8 mouse cellular contexts compared by ENCODE assay signal in the genomic region with DNA sequence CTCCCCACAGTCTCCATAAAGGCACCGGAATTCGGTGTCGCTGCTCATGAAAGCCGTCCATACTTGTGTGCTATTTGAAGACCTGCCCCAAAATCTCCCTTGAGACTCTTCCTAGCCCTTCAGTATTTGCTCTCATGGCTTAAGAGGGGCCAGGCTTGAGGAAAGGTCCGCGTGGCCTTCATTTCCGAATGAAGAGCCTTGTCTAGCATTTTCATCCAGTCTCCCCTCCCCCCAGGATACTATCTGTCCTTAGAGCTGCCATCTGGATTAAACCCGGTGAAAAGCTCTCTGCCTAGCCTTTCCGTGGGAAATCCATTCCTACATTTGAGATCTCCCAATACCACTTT. TPM values are rescaled to one million over a fixed set of nuclear protein-coding genes. Genes with fewer than 3 reads are reported as not detected.
DNase-seq lines count a peak whose midpoint lies in the region; ATAC-seq and TF ChIP-seq lines count a peak whose summit lies in the region.

No protein-coding gene starts in this region.

- no peak for TF ChIP-seq CTCF in kidney, adult 2 months (conservative IDR thresholded peaks at IDR 0.05; ENCODE audit: insufficient read depth, insufficient read length, low read depth, low read length)

- peaks cover 42% of the 10 kb centered on the region for H3K79me2 ChIP-seq in myocyte (ENCODE audit: control insufficient read depth, insufficient read depth)

- peak overlapping the region; percentile 96 for H3K4me3 ChIP-seq in kidney, adult 2 months (ENCODE audit: insufficient read depth, low read depth, low read length)
- peak overlapping the region; percentile 62 for H3K4me3 ChIP-seq in forebrain, embryonic 12.5 days (replicated peaks)
- H3K4me3 ChIP-seq in myocyte = peak overlapping the region; percentile 95

- no peak for TF ChIP-seq POLR2A in kidney, adult 2 months (IDR thresholded peaks at IDR 0.05; ENCODE audit: low read depth, low read length)
- TF ChIP-seq POLR2A in myocyte (IDR thresholded peaks at IDR 0.05; ENCODE audit: insufficient read length, low read depth) = no peak

- H3K4me2 ChIP-seq in forebrain, embryonic 12.5 days = peak overlapping the region; percentile 56
- H3K4me2 ChIP-seq in myocyte (ENCODE audit: low read depth) = peak overlapping the region; percentile 69

- H3K9ac ChIP-seq in forebrain, embryonic 12.5 days = peak overlapping the region; percentile 82

- peak overlapping the region; percentile 65 for H3ac ChIP-seq in myocyte (ENCODE audit: control insufficient read depth, insufficient read length)

- H3K9me3 ChIP-seq in forebrain, embryonic 12.5 days = no peaks in the 10 kb centered on the region

- peak; percentile 19 for DNase-seq in kidney, adult 2 months
- no peak for DNase-seq in kidney, adult 11 months
- peak; percentile 13 for DNase-seq in NIH3T3 (ENCODE audit: low read depth)
- DNase-seq in kidney, postnatal 36 days = peak; percentile 18 to 24
- DNase-seq in adrenal gland, adult 18-20 months (ENCODE audit: low spot score in 2 of 2) = no peak
- DNase-seq in gastrocnemius, adult 8-10 months (ENCODE audit: low spot score in 2 of 2) = no peak

- H3K36me3 ChIP-seq in kidney, adult 2 months (ENCODE audit: control insufficient read depth, insufficient read depth, low read length) = no peaks in the 10 kb centered on the region
- H3K36me3 ChIP-seq in forebrain, embryonic 12.5 days (replicated peaks) = peaks cover 7% of the 10 kb centered on the region
- no peaks in the 10 kb centered on the region for H3K36me3 ChIP-seq in myocyte (ENCODE audit: control insufficient read depth, insufficient read depth)

- no peak for ATAC-seq in forebrain, embryonic 12.5 days (ENCODE audit: low FRiP score)

- H3K27me3 ChIP-seq in kidney, adult 2 months (replicated peaks; ENCODE audit: control insufficient read depth, insufficient read depth, low read length) = no peaks in the 10 kb centered on the region
- H3K27me3 ChIP-seq in forebrain, embryonic 12.5 days = no peaks in the 10 kb centered on the region
- no peaks in the 10 kb centered on the region for H3K27me3 ChIP-seq in myocyte (ENCODE audit: control insufficient read depth, insufficient read depth, insufficient read length)

- peaks cover 3% of the 10 kb centered on the region; the same call in 1 of the 2 replicates for H3K4me1 ChIP-seq in kidney, adult 2 months (ENCODE audit: control insufficient read depth, insufficient read depth, low read length)
- H3K4me1 ChIP-seq in forebrain, embryonic 12.5 days = peaks cover 20% of the 10 kb centered on the region

- H3K27ac ChIP-seq in kidney, adult 2 months (ENCODE audit: insufficient read depth, low read depth, low read length) = peak overlapping the region; percentile 90; the same call in 1 of the 2 replicates
- peak overlapping the region; percentile 83 for H3K27ac ChIP-seq in forebrain, embryonic 12.5 days

- 0% methylated on average over 9 of the region's 9 CpGs for WGBS in kidney, adult 2 months
- WGBS in forebrain, embryonic 12.5 days = 7% methylated on average over 9 of the region's 9 CpGs

TF ChIP-seq in myocyte, 11 proteins besides CTCF, POLR2A, EP300 and RAD21:
- no peak for TF ChIP-seq E2F4 (IDR thresholded peaks at IDR 0.05; ENCODE audit: insufficient read depth)
- TF ChIP-seq MYOG (IDR thresholded peaks at IDR 0.05; ENCODE audit: control insufficient read depth in 1 of 3, insufficient read depth in 1 of 3, insufficient read length in 2 of 3, low read depth in 2 of 3) = no peak
- no peak for TF ChIP-seq TCF3 (IDR thresholded peaks at IDR 0.05; ENCODE audit: insufficient read length, low read depth)
- TF ChIP-seq MYOD1 (IDR thresholded peaks at IDR 0.05; ENCODE audit: control insufficient read depth in 1 of 3, insufficient read length in 2 of 3, low read depth in 2 of 3) = no peak
- TF ChIP-seq TCF12 (IDR thresholded peaks at IDR 0.05; ENCODE audit: insufficient read depth, poor library complexity, severe bottlenecking) = no peak
- no peak for TF ChIP-seq POLR2AphosphoS2 (IDR thresholded peaks at IDR 0.05; ENCODE audit: insufficient read length, low read depth)
- no peak for TF ChIP-seq CEBPB (IDR thresholded peaks at IDR 0.05; ENCODE audit: insufficient read depth, poor library complexity, severe bottlenecking)
- no peak for TF ChIP-seq MAX (IDR thresholded peaks at IDR 0.05; ENCODE audit: low read depth)
- no peak for TF ChIP-seq REST (IDR thresholded peaks at IDR 0.05; ENCODE audit: insufficient read depth, insufficient read length)
- TF ChIP-seq USF1 (IDR thresholded peaks at IDR 0.05; ENCODE audit: low read depth) = no peak
- TF ChIP-seq SRF (IDR thresholded peaks at IDR 0.05; ENCODE audit: control insufficient read depth, insufficient read length, low read depth) = no peak

RNA-seq across cellular contexts. Expression of gene Uba1, which starts 5.3 kb away (rescaled TPM):
- 208 and 235 TPM in 2 replicates for polyA plus RNA-seq in kidney, adult 2 months (2012; rRNA removed)
- 336 and 380 TPM in 2 replicates for polyA plus RNA-seq in forebrain, embryonic 12.5 days (2016; fragmentation: Nextera tagmentation; extraction: Ambion mirVana)
- 353 TPM for polyA plus RNA-seq in myocyte (2012; fragmentation: generic; extraction: Trizol)
- total RNA-seq in adrenal gland, adult 18-20 months (2021) = 100 to 1,000 TPM; 372 to 497 TPM
- 100 to 1,000 TPM; 143 to 161 (median 149) TPM for total RNA-seq in gastrocnemius, adult 8-10 months (2022)

RNA-seq across cellular contexts. Expression of gene Cdk16, which starts 24.3 kb away (rescaled TPM):
- 148 and 163 TPM in 2 replicates for polyA plus RNA-seq in kidney, adult 2 months (2012; rRNA removed)
- 136 and 142 TPM in 2 replicates for polyA plus RNA-seq in forebrain, embryonic 12.5 days (2016; fragmentation: Nextera tagmentation; extraction: Ambion mirVana)
- polyA plus RNA-seq in myocyte (2012; fragmentation: generic; extraction: Trizol) = 113 TPM
- 100 to 1,000 TPM; 154 to 171 TPM for total RNA-seq in adrenal gland, adult 18-20 months (2021)
- 100 to 1,000 TPM; 105 to 130 (median 120) TPM for total RNA-seq in gastrocnemius, adult 8-10 months (2022)

RNA-seq across cellular contexts. Expression of gene Usp11, which starts 40.3 kb away (rescaled TPM):
- polyA plus RNA-seq in kidney, adult 2 months (2012; rRNA removed) = 7.3 and 8.3 TPM in 2 replicates
- polyA plus RNA-seq in forebrain, embryonic 12.5 days (2016; fragmentation: Nextera tagmentation; extraction: Ambion mirVana) = 72.8 and 77.7 TPM in 2 replicates
- 24.5 TPM for polyA plus RNA-seq in myocyte (2012; fragmentation: generic; extraction: Trizol)
- 10 to 100 TPM; 26.7 to 30.0 TPM for total RNA-seq in adrenal gland, adult 18-20 months (2021)
- total RNA-seq in gastrocnemius, adult 8-10 months (2022) = 1 to 10 TPM; 1.7 to 2.3 (median 2.1) TPM

RNA-seq across cellular contexts. Expression of gene Ndufb11, which starts 46.0 kb away (rescaled TPM):
- 325 and 376 TPM in 2 replicates for polyA plus RNA-seq in kidney, adult 2 months (2012; rRNA removed)
- 195 and 203 TPM in 2 replicates for polyA plus RNA-seq in forebrain, embryonic 12.5 days (2016; fragmentation: Nextera tagmentation; extraction: Ambion mirVana)
- polyA plus RNA-seq in myocyte (2012; fragmentation: generic; extraction: Trizol) = 367 TPM
- 100 to 1,000 TPM; 330 to 353 TPM for total RNA-seq in adrenal gland, adult 18-20 months (2021)
- 100 to 1,000 TPM; 396 to 439 (median 407) TPM for total RNA-seq in gastrocnemius, adult 8-10 months (2022)

RNA-seq across cellular contexts. Expression of gene Rbm10, which starts 46.1 kb away (rescaled TPM):
- polyA plus RNA-seq in kidney, adult 2 months (2012; rRNA removed) = 39.2 and 46.4 TPM in 2 replicates
- 84.9 and 89.2 TPM in 2 replicates for polyA plus RNA-seq in forebrain, embryonic 12.5 days (2016; fragmentation: Nextera tagmentation; extraction: Ambion mirVana)
- 38.1 TPM for polyA plus RNA-seq in myocyte (2012; fragmentation: generic; extraction: Trizol)
- 10 to 100 TPM; 37.6 to 38.5 TPM for total RNA-seq in adrenal gland, adult 18-20 months (2021)
- total RNA-seq in gastrocnemius, adult 8-10 months (2022) = 10 to 100 TPM in 1 of 4 experiments, 1 to 10 TPM in 3; 8.4 to 10.3 (median 9.2) TPM

Comparison
In these comparisons a context has a peak if more than half of its experiments do, and no peak if none do; other contexts are left out.
1. DNase-seq: peak in kidney, adult 2 months (single experiment), NIH3T3 (single experiment) and kidney, postnatal 36 days (2 of 2); none in kidney, adult 11 months (single experiment), adrenal gland, adult 18-20 months (0 of 2) and gastrocnemius, adult 8-10 months (0 of 2).
2. Peak in every context shown above with its lines, with median percentiles within 50 percentile points of each other: H3K4me3 ChIP-seq.